Mouse (Mus musculus): ENCODE data around the gene Pcid2. TPM values are rescaled to one million over a fixed set of nuclear protein-coding genes. Genes with fewer than 3 reads are reported as not detected.

Gene Pcid2
- polyA plus RNA-seq, 1 experiment, result 44.1 TPM

DNA sequence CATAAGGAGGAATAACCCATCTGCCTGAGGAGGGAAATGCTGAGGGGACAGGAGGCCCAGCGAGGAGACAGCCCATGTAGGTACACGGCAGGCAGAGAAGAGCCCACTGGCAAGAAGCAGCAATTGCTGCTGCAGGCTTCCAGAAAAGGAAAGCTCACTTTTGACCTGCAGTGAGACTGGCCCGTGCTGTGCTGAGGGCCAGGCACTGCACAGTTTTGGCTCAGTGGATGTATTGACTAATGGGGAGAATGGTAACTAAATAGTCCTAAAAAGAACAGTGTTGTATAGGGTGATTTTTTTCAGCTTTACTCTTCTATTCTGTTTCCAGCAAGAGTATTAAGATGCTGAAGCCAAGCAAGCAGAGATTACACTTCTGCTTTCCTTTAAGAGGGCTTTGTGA lies 13.3 kb upstream of the Pcid2 start:
- H3K9ac ChIP-seq (ENCODE audit: low read depth, poor library complexity, severe bottlenecking), result no peak overlapping the region
- H3K36me3 ChIP-seq (ENCODE audit: control insufficient read depth, insufficient read depth, low read length, poor library complexity, severe bottlenecking), result no peaks in the 10 kb centered on the region
- no peak for TF ChIP-seq POLR2A (IDR thresholded peaks at IDR 0.05; ENCODE audit: insufficient read depth, low read length)
- TF ChIP-seq EP300 (IDR thresholded peaks at IDR 0.05; ENCODE audit: insufficient read depth, low read depth, low read length), result no peak
- TF ChIP-seq CTCF (IDR thresholded peaks at IDR 0.05; ENCODE audit: low read depth, low read length), result no peak
- H3K4me3 ChIP-seq (ENCODE audit: low read depth, low read length), result no peak overlapping the region
- no peaks in the 10 kb centered on the region for H3K4me1 ChIP-seq (ENCODE audit: control insufficient read depth, insufficient read depth, low read length)
- no peak overlapping the region for H3K27ac ChIP-seq (ENCODE audit: insufficient read depth, low read length)
- H3K27me3 ChIP-seq (ENCODE audit: control insufficient read depth, insufficient read depth, low read length, poor library complexity, severe bottlenecking), result no peaks in the 10 kb centered on the region
- H3K9me3 ChIP-seq (replicated peaks; ENCODE audit: control insufficient read depth, insufficient read depth, low read length, poor library complexity, severe bottlenecking), result no peaks in the 10 kb centered on the region

DNA sequence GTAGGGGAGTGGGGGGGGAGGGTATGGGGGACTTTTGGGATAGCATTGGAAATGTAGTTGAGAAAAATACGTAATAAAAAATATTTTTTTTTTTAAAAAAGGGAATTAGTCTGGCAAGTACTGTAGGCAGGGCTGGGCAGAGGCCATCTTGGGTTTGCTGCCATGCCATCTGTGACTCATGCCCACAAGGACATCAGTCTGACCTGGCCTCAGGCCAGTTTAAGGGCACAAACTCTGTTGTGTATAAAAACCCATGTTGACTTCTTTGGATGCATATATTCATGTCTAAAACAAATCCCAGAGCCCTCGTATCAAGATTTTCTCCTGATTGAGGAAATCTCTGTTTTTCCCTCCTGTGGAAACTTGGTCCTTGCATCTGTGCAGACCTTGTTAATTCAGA lies 11.8 kb upstream of the Pcid2 start:
- no peaks in the 10 kb centered on the region for H3K9me3 ChIP-seq (replicated peaks; ENCODE audit: control insufficient read depth, insufficient read depth, low read length, poor library complexity, severe bottlenecking)
- no peak overlapping the region for H3K27ac ChIP-seq (ENCODE audit: insufficient read depth, low read length)
- H3K9ac ChIP-seq (ENCODE audit: low read depth, poor library complexity, severe bottlenecking), result no peak overlapping the region
- no peaks in the 10 kb centered on the region for H3K4me1 ChIP-seq (ENCODE audit: control insufficient read depth, insufficient read depth, low read length)
- TF ChIP-seq EP300 (IDR thresholded peaks at IDR 0.05; ENCODE audit: insufficient read depth, low read depth, low read length) (no peak), POLR2A (IDR thresholded peaks at IDR 0.05; ENCODE audit: insufficient read depth, low read length) (no peak), CTCF (IDR thresholded peaks at IDR 0.05; ENCODE audit: low read depth, low read length) (no peak)
- H3K27me3 ChIP-seq (ENCODE audit: control insufficient read depth, insufficient read depth, low read length, poor library complexity, severe bottlenecking), result no peaks in the 10 kb centered on the region
- H3K4me3 ChIP-seq (ENCODE audit: low read depth, low read length), result no peak overlapping the region
- no peaks in the 10 kb centered on the region for H3K36me3 ChIP-seq (ENCODE audit: control insufficient read depth, insufficient read depth, low read length, poor library complexity, severe bottlenecking)

DNA sequence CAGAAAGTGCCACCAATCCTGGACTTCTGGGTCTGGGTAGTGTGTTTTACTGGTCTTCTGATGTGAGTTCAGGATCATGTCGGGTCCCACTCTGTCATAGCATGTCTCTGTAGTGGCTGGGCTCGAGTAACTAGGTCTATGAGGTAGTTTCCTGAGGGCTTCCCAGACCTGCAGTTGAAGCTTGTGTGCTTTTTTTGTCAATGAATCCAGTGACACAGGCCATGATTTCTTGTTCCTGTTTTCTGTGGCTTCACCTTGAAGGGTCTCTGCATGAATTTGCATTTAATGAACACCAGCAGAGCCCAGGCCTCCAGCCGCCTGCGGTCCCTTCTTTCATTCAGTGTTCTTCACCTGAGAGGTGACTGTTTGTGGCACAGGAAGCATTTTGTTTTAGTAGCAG lies 8.0 kb upstream of the Pcid2 start:
- no peak for TF ChIP-seq EP300 (IDR thresholded peaks at IDR 0.05; ENCODE audit: insufficient read depth, low read depth, low read length)
- TF ChIP-seq POLR2A (IDR thresholded peaks at IDR 0.05; ENCODE audit: insufficient read depth, low read length), result no peak
- TF ChIP-seq CTCF (IDR thresholded peaks at IDR 0.05; ENCODE audit: low read depth, low read length), result no peak
- H3K4me3 ChIP-seq (ENCODE audit: low read depth, low read length), result no peak overlapping the region
- no peak overlapping the region for H3K27ac ChIP-seq (ENCODE audit: insufficient read depth, low read length)
- no peaks in the 10 kb centered on the region for H3K4me1 ChIP-seq (ENCODE audit: control insufficient read depth, insufficient read depth, low read length)
- H3K36me3 ChIP-seq (ENCODE audit: control insufficient read depth, insufficient read depth, low read length, poor library complexity, severe bottlenecking), result no peaks in the 10 kb centered on the region
- no peaks in the 10 kb centered on the region for H3K27me3 ChIP-seq (ENCODE audit: control insufficient read depth, insufficient read depth, low read length, poor library complexity, severe bottlenecking)
- no peaks in the 10 kb centered on the region for H3K9me3 ChIP-seq (replicated peaks; ENCODE audit: control insufficient read depth, insufficient read depth, low read length, poor library complexity, severe bottlenecking)
- H3K9ac ChIP-seq (ENCODE audit: low read depth, poor library complexity, severe bottlenecking), result no peak overlapping the region

DNA sequence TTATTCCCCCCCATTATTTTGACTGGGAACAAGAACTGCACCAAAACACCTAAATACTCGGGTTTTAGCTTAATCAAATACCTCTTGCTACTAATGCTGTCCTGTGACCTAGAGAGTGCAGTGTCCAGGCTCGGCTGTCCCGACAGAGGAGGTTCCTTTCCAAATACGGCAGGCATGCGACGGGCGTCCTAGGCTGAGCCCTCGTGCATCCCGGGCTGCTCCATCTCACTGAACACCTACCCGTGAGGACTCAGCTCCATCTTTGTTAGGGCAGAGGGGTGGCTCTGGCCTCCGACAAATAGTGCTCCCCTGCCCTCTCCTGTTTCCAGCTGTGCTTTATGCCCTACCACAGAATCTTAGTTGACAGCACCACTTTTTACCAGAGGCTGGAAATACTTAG lies 6.7 kb upstream of the Pcid2 start:
- no peak overlapping the region for H3K9ac ChIP-seq (ENCODE audit: low read depth, poor library complexity, severe bottlenecking)
- no peaks in the 10 kb centered on the region for H3K36me3 ChIP-seq (ENCODE audit: control insufficient read depth, insufficient read depth, low read length, poor library complexity, severe bottlenecking)
- no peak overlapping the region for H3K4me3 ChIP-seq (ENCODE audit: low read depth, low read length)
- H3K27ac ChIP-seq (ENCODE audit: insufficient read depth, low read length), result no peak overlapping the region
- H3K9me3 ChIP-seq (replicated peaks; ENCODE audit: control insufficient read depth, insufficient read depth, low read length, poor library complexity, severe bottlenecking), result no peaks in the 10 kb centered on the region
- TF ChIP-seq CTCF (IDR thresholded peaks at IDR 0.05; ENCODE audit: low read depth, low read length), result no peak
- TF ChIP-seq POLR2A (IDR thresholded peaks at IDR 0.05; ENCODE audit: insufficient read depth, low read length), result no peak
- TF ChIP-seq EP300 (IDR thresholded peaks at IDR 0.05; ENCODE audit: insufficient read depth, low read depth, low read length), result no peak
- H3K27me3 ChIP-seq (ENCODE audit: control insufficient read depth, insufficient read depth, low read length, poor library complexity, severe bottlenecking), result no peaks in the 10 kb centered on the region
- no peaks in the 10 kb centered on the region for H3K4me1 ChIP-seq (ENCODE audit: control insufficient read depth, insufficient read depth, low read length)

DNA sequence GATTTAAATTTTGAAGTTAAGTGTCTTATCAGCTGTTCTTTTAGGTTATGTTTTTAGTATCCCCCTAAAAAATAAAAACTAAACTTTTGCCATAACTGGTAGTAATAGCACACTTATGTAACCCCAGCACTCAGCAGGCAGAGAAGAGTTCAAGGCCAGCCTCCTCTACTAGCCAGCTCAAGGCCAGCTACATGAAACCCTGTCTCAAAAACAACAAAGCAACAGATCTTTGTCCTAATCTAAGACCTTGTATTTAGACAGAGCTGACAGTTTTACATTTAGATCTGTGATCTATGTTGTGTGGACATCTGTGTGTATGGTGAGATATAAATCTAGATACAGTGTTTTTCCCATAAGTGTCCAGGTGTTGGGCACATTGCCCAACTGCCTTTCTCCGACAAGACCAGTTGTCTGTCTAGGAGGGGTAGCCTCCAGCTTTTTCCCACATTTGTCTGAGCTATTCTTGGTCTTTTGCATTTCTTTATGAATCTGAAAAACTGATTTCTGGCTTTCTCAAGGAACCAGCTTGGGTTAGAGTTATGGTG lies 4.2 kb upstream of the Pcid2 start:
- H3K36me3 ChIP-seq (ENCODE audit: control insufficient read depth, insufficient read depth, low read length, poor library complexity, severe bottlenecking), result no peaks in the 10 kb centered on the region
- no peaks in the 10 kb centered on the region for H3K9me3 ChIP-seq (replicated peaks; ENCODE audit: control insufficient read depth, insufficient read depth, low read length, poor library complexity, severe bottlenecking)
- H3K4me1 ChIP-seq (ENCODE audit: control insufficient read depth, insufficient read depth, low read length), result no peaks in the 10 kb centered on the region
- TF ChIP-seq POLR2A (IDR thresholded peaks at IDR 0.05; ENCODE audit: insufficient read depth, low read length), result no peak
- no peak for TF ChIP-seq CTCF (IDR thresholded peaks at IDR 0.05; ENCODE audit: low read depth, low read length)
- no peak for TF ChIP-seq EP300 (IDR thresholded peaks at IDR 0.05; ENCODE audit: insufficient read depth, low read depth, low read length)
- no peak overlapping the region for H3K4me3 ChIP-seq (ENCODE audit: low read depth, low read length)
- no peak overlapping the region for H3K9ac ChIP-seq (ENCODE audit: low read depth, poor library complexity, severe bottlenecking)
- no peaks in the 10 kb centered on the region for H3K27me3 ChIP-seq (ENCODE audit: control insufficient read depth, insufficient read depth, low read length, poor library complexity, severe bottlenecking)
- no peak overlapping the region for H3K27ac ChIP-seq (ENCODE audit: insufficient read depth, low read length)

DNA sequence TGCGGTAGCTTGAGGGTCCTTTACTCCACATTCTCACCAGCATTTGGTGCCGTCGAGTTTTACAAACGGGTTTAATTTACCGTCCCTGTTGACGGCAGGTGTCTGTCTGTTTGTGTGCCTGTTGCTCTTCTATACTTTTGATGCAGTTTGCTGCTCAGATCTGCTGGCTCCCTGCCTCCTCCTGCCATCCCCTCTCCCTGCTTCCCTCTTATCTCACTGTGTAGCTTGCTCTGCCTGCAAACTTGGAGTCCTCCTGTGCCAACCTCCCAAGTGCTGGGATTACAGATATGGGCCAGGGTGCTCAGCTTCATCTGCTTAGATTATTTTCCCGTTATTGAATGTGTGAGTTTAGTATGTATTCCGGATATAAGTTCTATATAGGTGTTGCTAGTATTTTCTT lies 3.7 kb upstream of the Pcid2 start:
- no peaks in the 10 kb centered on the region for H3K27me3 ChIP-seq (ENCODE audit: control insufficient read depth, insufficient read depth, low read length, poor library complexity, severe bottlenecking)
- H3K9me3 ChIP-seq (replicated peaks; ENCODE audit: control insufficient read depth, insufficient read depth, low read length, poor library complexity, severe bottlenecking), result no peaks in the 10 kb centered on the region
- no peaks in the 10 kb centered on the region for H3K4me1 ChIP-seq (ENCODE audit: control insufficient read depth, insufficient read depth, low read length)
- H3K36me3 ChIP-seq (ENCODE audit: control insufficient read depth, insufficient read depth, low read length, poor library complexity, severe bottlenecking), result no peaks in the 10 kb centered on the region
- no peak for TF ChIP-seq POLR2A (IDR thresholded peaks at IDR 0.05; ENCODE audit: insufficient read depth, low read length)
- TF ChIP-seq EP300 (IDR thresholded peaks at IDR 0.05; ENCODE audit: insufficient read depth, low read depth, low read length), result no peak
- TF ChIP-seq CTCF (IDR thresholded peaks at IDR 0.05; ENCODE audit: low read depth, low read length), result no peak
- H3K9ac ChIP-seq (ENCODE audit: low read depth, poor library complexity, severe bottlenecking), result no peak overlapping the region
- no peak overlapping the region for H3K4me3 ChIP-seq (ENCODE audit: low read depth, low read length)
- H3K27ac ChIP-seq (ENCODE audit: insufficient read depth, low read length), result no peak overlapping the region

Data from ES-Bruce4 (cell line).